Mouse (Mus musculus) mammary gland, adult 2 months (tissue): ENCODE measurements around the gene P3h3. TPM values are rescaled to one million over a fixed set of nuclear protein-coding genes. Genes with fewer than 3 reads are reported as not detected.

Experiments
- polyA plus RNA-seq: library from polyadenylated mRNA; depleted of rRNA; stranded (reverse); fragments of >200 nt; gene quantifications from 2 replicates; pipeline ENCODE4 v1.2.3, GENCODE M21; 2012; ENCODE audit warnings: low replicate concordance; rRNA removed

P3h3 gene
- polyA plus RNA-seq = 29.1 and 38.5 TPM in 2 replicates

DNA sequence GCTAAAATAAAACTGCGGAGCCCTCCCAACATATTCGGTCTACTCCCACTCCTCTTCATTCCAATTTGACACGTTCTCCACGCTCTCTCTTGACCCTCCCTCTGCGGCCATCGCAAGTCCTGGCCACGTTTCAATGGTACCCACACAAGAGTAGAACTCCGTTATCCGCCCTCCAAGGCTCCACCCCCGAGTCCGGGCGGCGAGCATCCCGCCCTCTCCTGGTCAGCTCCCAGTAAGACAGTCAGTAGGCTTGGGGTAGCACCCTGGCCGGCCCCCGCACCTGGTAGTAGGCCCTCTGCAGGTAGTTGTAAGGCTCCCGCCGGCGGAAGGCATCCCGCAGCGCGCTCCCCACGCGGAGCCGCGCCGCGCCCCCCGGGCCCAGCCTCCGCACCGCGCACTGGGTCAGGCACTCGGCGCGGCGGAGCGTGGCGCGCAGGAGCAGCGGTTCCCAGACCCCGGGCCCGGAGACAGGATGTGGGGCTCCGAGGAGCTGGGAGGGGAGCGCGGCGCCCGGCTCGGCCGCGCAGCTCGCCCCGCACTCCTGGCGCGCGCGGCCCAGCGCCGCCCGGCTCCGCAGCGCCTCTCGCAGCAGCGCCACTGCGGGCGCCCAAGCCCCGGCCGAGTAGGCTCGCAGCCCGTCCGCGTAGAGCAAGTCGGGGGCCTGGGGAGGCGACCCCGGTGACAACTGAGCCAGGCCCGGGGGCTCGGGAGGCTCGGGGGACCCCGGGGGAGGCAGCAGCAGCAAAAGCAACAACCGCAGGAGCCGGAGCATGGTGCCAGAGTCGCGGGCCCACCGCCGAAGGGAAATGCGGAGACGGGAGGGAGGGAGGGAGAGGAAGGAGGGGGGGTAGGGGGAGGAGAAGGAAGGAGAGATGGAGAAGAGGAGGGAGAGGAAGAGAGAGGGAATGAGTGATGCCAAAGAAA is at the start of gene P3h3:
TSS of gene P3h3 (minus strand) at position 837 of the 924 bp plus-strand sequence.

DNA sequence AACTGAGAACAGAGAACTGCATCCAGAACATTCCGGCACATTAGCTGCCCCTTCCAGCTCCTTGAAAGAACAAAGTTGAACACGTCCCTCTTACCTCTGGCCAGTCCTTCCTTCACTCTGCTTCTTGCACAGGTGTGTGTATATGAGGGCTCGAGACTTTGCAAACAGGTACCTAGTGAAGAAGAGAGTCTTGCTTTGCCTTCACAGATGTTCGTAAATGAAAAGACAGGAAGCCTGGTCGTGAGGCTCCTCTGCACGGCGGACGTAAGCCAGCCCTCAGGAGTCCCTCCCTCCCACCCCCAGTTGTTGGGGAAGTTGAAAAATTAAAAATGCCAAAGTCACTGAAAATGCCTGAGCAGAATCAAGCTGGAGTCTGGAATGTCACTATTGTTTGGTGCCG is 30.4 kb upstream of the P3h3 start, which contains the start of gene Cd4:
TSS of gene Cd4 (minus strand) at position 236 of the 400 bp plus-strand sequence.

DNA sequence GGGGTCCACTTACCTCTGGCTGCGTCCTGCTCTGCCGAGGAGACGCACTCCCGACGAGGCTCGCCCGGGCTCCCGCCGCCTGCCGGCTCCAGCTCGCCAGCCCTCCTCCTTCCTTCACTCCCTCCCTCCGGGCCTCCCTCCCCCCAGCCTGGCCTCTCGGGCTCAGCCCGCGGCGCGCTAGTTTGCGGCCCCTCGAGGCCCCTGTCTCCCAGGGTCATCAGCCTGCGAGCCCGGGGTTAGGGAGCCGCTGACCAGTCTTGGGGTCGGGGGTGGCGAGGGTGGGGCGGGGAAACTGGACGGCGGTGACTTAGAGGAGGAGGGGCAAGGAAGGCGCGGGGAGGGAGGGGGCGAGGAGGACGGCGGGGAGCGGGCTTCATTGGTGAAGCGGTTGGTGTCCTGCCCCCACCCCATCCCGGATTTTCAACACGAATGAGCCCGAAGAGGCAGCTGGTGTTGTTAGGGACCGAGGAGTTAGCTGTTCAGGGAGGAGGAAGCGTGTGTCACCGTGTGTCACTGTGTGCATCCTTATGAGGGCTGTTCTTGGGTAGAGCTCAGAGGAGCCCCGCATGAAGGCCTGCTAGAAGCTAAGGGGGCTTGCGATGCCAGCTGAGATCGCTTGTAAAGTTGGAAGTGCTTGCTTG is 6.2 kb upstream of the P3h3 start, which contains the start of gene Gpr162:
TSS of gene Gpr162 (minus strand) at position 326 of the 641 bp plus-strand sequence.

DNA sequence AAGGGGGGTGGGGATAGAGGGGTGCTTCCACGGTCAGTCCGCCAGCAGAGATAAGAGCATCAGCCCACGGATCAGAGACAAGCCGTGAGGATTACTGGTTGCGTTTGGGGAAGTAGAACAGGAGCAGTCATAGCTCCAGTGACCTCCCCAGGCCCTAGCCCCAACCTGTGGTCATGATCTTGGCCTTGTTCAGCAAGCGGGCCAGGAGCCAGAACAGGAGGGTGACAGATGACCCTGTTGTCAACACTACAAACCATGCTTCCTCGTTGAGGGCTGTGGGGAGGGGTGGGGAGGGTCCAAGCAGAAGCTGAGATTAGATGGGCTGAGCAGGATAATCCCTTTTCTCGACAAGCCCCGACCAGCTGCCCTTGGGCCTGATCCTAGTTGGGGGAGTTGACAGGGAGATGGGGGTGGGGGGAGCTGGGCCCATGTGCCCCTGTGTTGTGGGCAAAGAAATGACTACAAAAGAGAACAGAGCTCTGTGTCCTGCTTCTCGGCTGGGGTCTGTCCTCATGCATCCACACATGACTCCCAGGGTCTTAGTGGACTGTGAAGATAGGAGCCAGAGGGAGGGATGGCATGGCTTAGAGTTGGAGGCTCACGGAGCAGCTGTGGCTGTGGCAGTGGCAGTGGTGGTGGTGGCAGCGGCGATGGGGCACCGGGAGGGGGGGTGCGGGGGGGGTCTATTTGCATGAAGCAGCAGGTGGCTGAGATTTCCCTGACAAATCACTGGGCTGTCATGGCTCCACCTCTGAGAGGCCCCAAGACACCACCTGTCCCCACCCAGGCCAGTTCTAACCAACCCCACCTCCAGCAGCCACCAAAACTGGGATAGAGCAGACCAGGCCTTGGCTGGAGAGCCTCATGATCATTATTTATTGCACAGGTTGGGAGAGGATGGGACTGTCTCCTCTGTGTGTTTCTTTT is 17.0 kb downstream of the P3h3 start, which contains the start of gene Gnb3:
TSS of gene Gnb3 (minus strand) at position 35 of the 927 bp plus-strand sequence.

DNA sequence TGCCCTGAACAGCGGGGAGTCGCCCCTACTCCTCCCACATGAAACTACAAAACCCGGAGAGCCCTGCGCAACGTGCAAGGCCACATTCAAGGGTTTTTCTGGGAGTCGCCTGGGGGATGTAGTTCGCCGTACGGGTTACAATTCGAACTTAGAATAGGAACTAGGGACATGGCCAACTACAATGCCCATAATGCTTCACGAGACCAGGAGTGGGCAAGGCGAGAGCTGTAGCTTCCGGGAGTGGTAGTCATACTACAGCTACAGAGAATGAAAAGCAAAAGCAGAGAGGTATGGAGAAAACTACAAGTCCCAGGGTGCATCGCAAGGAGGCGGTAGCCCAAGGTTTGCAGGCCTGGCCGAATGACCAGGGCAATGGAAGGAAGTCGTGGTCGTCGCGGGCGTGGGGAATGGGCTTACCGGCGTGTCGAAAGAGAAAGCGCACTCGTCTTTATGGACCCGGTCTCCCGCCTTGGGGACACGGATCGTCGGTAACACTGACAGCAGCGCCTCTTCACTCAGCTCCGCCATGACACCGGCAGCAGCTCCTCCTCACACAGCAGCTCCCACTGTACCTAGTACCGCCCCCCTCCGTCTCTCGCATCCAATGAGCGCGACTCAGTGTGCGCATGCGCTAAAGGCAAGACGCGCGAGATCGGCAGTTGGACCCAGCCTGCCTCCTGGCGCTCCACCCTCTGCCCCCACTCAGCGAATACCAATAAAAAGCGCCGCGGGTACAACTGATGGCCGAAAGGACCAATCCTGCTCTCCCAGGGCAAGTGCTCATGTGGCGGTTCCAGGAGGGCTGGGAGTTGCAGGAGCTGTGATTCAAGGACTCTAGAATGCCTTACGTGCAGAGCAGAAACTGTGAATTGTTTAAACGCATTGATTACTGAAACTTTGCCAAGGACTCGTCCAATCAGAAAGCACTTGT is 28.4 kb downstream of the P3h3 start, which contains the start of the genes Usp5 and Cdca3:
TSS of gene Usp5 (minus strand) at position 617 of the 931 bp plus-strand sequence.
TSS of gene Cdca3 (plus strand) at position 680 of the 931 bp plus-strand sequence.

DNA sequence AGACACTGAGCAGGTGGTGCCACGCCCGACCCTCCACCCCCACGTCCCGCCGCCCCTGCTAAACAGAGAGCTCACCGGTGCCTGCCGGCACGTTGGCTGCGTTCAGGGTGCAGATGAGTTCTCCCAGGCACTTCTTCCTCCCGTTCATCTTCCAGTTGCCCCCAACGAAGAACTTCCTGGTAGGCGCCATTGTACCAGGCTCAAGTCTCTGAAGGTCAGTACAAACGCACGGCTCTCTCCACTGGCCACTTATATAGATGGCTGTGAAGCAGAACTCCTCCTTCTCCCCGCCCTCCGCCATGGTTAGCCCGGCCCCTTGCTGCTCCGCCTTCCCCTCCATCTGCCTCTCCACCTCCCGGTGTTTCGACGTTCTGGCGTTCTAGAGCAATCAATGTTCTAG is 43.6 kb downstream of the P3h3 start, which contains the start of gene Tpi1:
TSS of gene Tpi1 (minus strand) at position 364 of the 400 bp plus-strand sequence.

DNA sequence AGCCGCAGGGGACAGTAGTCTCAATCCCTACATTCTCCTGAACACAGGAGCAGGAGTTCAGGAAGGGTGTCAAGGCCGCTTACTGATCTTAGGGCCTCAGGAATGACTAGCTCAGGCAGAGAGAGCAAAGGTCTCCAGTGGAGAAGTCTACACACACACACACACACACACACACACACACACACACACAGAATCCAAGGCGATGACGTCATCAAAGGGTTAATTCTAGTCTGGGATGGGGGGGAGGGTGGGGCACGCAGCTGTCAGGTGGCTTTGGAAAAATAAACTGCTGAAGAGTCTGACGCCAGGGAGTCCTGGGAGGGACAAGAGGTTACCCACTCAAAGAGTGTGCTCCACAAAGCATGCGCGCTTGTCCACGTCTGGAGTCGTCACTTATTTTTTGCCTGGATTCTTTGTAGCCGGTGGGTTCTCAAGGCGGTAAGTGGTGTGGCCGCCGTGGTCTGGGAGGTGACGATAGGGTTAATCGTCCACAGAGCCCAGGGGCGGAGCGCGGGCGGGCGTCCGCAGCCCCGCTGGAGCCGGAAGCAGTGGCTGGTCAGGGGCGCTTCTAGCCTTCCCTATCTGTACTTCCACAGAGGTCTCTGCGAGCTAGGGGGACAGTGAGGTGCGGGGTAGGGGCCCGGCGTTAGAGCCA is 49.1 kb downstream of the P3h3 start, which contains the start of gene Spsb2:
TSS of gene Spsb2 (plus strand) at position 304 of the 655 bp plus-strand sequence.

Other genes with a start within 250 kb of the P3h3 start
- 0.10 and 0.45 TPM in 2 replicates for gene C1s2, start 221.7 kb downstream of the P3h3 start, polyA plus RNA-seq
- gene Lpcat3, start 194.7 kb downstream of the P3h3 start, polyA plus RNA-seq = 150 and 207 TPM in 2 replicates
- 37.9 and 58.8 TPM in 2 replicates for gene Emg1, start 145.6 kb downstream of the P3h3 start, polyA plus RNA-seq
- gene Phb2, start 145.4 kb downstream of the P3h3 start, polyA plus RNA-seq = 115 and 126 TPM in 2 replicates
- gene Ptpn6, start 119.0 kb downstream of the P3h3 start, polyA plus RNA-seq = 82.7 and 124 TPM in 2 replicates
- 242 and 257 TPM in 2 replicates for gene Grcc10, start 116.4 kb downstream of the P3h3 start, polyA plus RNA-seq
- gene Gm45234, start 101.7 kb downstream of the P3h3 start, polyA plus RNA-seq = not detected in 2 replicates
- gene Atn1, start 101.2 kb downstream of the P3h3 start, polyA plus RNA-seq = 25.6 and 59.6 TPM in 2 replicates
- 11.8 and 17.7 TPM in 2 replicates for gene Eno2, start 88.1 kb downstream of the P3h3 start, polyA plus RNA-seq
- gene Lrrc23, start 78.0 kb downstream of the P3h3 start, polyA plus RNA-seq = 0.76 and 1.5 TPM in 2 replicates
- 16.4 and 26.4 TPM in 2 replicates for gene Spsb2, start 49.1 kb downstream of the P3h3 start, polyA plus RNA-seq
- gene Tpi1, start 43.5 kb downstream of the P3h3 start, polyA plus RNA-seq = 313 and 1,090 TPM in 2 replicates
- 84.8 and 98.1 TPM in 2 replicates for gene Usp5, start 28.3 kb downstream of the P3h3 start, polyA plus RNA-seq
- 7.1 and 9.3 TPM in 2 replicates for gene Cdca3, start 28.2 kb downstream of the P3h3 start, polyA plus RNA-seq
- 0.55 TPM in 1 of 2 replicates, not detected in the other for gene Gnb3, start 17.5 kb downstream of the P3h3 start, polyA plus RNA-seq
- 1.3 and 2.7 TPM in 2 replicates for gene Gpr162, start 6.2 kb upstream of the P3h3 start, polyA plus RNA-seq
- 25.7 and 33.5 TPM in 2 replicates for gene Cd4, start 30.5 kb upstream of the P3h3 start, polyA plus RNA-seq
- gene Lag3, start 54.0 kb upstream of the P3h3 start, polyA plus RNA-seq = 9.6 and 17.2 TPM in 2 replicates
- 1,592 and 1,640 TPM in 2 replicates for gene Ptms, start 62.4 kb upstream of the P3h3 start, polyA plus RNA-seq
- gene Mlf2, start 73.6 kb upstream of the P3h3 start, polyA plus RNA-seq = 328 and 380 TPM in 2 replicates
- 176 and 323 TPM in 2 replicates for gene Cops7a, start 107.8 kb upstream of the P3h3 start, polyA plus RNA-seq
- gene Pianp, start 138.9 kb upstream of the P3h3 start, polyA plus RNA-seq = 5.0 and 7.7 TPM in 2 replicates
- gene Zfp384, start 151.4 kb upstream of the P3h3 start, polyA plus RNA-seq = 61.5 and 67.0 TPM in 2 replicates
- gene Ing4, start 182.0 kb upstream of the P3h3 start, polyA plus RNA-seq = 37.4 and 67.5 TPM in 2 replicates
- gene Acrbp, start 191.9 kb upstream of the P3h3 start, polyA plus RNA-seq = 29.9 and 38.8 TPM in 2 replicates
- 26.4 and 31.1 TPM in 2 replicates for gene Lpar5, start 210.2 kb upstream of the P3h3 start, polyA plus RNA-seq
- 30.4 and 134 TPM in 2 replicates for gene Chd4, start 238.2 kb upstream of the P3h3 start, polyA plus RNA-seq